Mouse (Mus musculus) embryonic facial prominence, embryonic 14.5 days (tissue): Measurements from ENCODE around the gene Mipol1. TPM values are rescaled to one million over a fixed set of nuclear protein-coding genes. Genes with fewer than 3 reads are reported as not detected.
"Not testable (repeated sequence)": the region's sequence is repeated elsewhere in the genome, so short reads cannot be mapped to it uniquely, and the experiment has no call there.

Source experiments
- ATAC-seq: fragments of 200-750 bp; cut with Nextera tagmentation; 2 replicates; pipeline ENCODE4 v1.8.0; 2017; ENCODE audit warnings: low read depth, moderate number of reproducible peaks, moderate TSS enrichment
- DNase-seq: peaks from one replicate; pipeline ENCODE4 v3.0.0-alpha.2; 2015; ENCODE audit warnings: low spot score
- H3K27ac ChIP-seq: fragments of 300-500 bp; sonication (generic); replicated peaks from 2 replicates; pipeline ENCODE4 v1.5.1; 2014; ENCODE audit warnings: low read depth, mild to moderate bottlenecking, low read length, moderate library complexity
- H3K27me3 ChIP-seq: fragments of 300-500 bp; sonication (generic); replicated peaks from 2 replicates; pipeline ENCODE4 v1.6.1; 2014; ENCODE audit warnings: low read length; ENCODE audit not compliant: control insufficient read depth, insufficient read depth
- H3K36me3 ChIP-seq: fragments of 300-500 bp; sonication (generic); 2 replicates; pipeline ENCODE4 v1.6.1; 2014; ENCODE audit warnings: low read length, mixed read lengths; ENCODE audit not compliant: control insufficient read depth, insufficient read depth
- H3K4me1 ChIP-seq: fragments of 300-500 bp; sonication (generic); 2 replicates; pipeline ENCODE4 v1.6.1; 2014; ENCODE audit warnings: antibody characterized with exemption, low read length; ENCODE audit not compliant: control insufficient read depth, insufficient read depth
- H3K4me2 ChIP-seq: fragments of 300-500 bp; sonication (generic); 2 replicates; pipeline ENCODE4 v1.6.1; 2014; ENCODE audit warnings: low read depth, mild to moderate bottlenecking, low read length, moderate library complexity, mixed read lengths
- H3K4me3 ChIP-seq: fragments of 300-500 bp; sonication (generic); 2 replicates; pipeline ENCODE4 v1.5.1; 2014; ENCODE audit warnings: low read depth, mild to moderate bottlenecking, low read length
- H3K9ac ChIP-seq: fragments of 300-500 bp; sonication (generic); 2 replicates; pipeline ENCODE4 v1.6.1; 2014; ENCODE audit warnings: low read depth, mild to moderate bottlenecking, low read length, moderate library complexity, mixed read lengths
- H3K9me3 ChIP-seq: fragments of 300-500 bp; sonication (generic); 2 replicates; pipeline ENCODE4 v1.6.1; 2016; ENCODE audit warnings: low read length; ENCODE audit not compliant: control insufficient read depth
- WGBS: fragments of 180-500 bp; shearing (Covaris S2); extraction: QIAGEN DNeasy Blood & Tissue Kit; methylation state at CpG from one replicate; pipeline ENCODE4 v1.1.7; 2014; 5-methylcytosine and 5-hydroxymethylcytosine counted together
- polyA plus RNA-seq: library from polyadenylated mRNA; unstranded; fragments of >200 nt; fragmentation: Nextera tagmentation; extraction: Ambion mirVana; gene quantifications from 2 replicates; pipeline ENCODE4 v1.2.1, GENCODE M21; 2014

Mipol1 gene
- polyA plus RNA-seq, 1 experiment from 2014 or later, result 6.9 TPM

DNA sequence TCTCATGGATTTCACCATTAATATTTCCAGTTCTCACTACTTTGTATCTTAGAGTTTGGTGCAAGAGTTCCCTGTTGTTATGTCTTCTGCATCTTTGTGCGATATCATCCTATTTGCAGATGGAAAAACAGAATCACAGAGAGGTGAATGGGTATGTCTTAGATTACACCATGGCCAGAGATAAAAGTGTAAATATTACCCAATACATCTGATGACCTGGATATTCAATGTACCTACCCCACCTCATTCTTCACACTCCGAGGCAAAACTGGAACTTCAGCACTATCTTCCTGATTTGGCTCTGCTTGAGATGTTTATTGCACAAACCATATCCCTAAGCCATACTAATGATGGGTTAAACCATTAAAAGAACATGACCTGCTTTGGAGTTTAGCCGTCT is 198.0 kb downstream of the Mipol1 start:
- no peak overlapping the region for H3K27ac ChIP-seq
- no peak overlapping the region for H3K9ac ChIP-seq
- no peak for DNase-seq
- WGBS, result 79% methylated on average over 3 of the region's 3 CpGs
- H3K4me1 ChIP-seq, result no peaks in the 10 kb centered on the region
- H3K27me3 ChIP-seq, result no peaks in the 10 kb centered on the region
- H3K4me2 ChIP-seq, result no peak overlapping the region
- no peaks in the 10 kb centered on the region for H3K36me3 ChIP-seq
- no peak overlapping the region for H3K4me3 ChIP-seq
- no peaks in the 10 kb centered on the region for H3K9me3 ChIP-seq
- no peak for ATAC-seq

DNA sequence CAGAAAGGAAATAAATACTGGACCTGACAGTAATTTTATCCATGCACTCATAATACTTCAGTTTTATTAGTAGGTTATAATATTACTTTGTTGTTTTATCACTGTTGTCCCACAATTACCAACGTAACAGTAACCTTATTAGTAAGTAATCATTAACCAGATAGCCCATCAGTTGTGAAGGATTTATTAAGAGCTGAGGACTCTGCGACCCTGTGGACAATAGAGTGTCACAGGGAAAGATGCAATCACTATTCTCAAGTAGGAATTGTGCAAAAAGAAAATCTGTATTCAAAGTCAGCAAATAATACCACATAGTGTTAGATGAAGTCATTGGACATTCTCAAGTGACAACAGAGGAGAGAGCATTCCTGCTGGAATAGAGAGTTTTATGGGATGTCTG is 198.5 kb downstream of the Mipol1 start:
- Histone ChIP-seq H3K27ac (no peak overlapping the region), H3K9ac (no peak overlapping the region), H3K9me3 (no peaks in the 10 kb centered on the region), H3K4me3 (no peak overlapping the region), H3K36me3 (no peaks in the 10 kb centered on the region), H3K4me2 (no peak overlapping the region), H3K27me3 (no peaks in the 10 kb centered on the region), H3K4me1 (no peaks in the 10 kb centered on the region)
- WGBS, result 78% methylated on average over 2 of the region's 2 CpGs
- ATAC-seq (no peak), DNase-seq (no peak)

DNA sequence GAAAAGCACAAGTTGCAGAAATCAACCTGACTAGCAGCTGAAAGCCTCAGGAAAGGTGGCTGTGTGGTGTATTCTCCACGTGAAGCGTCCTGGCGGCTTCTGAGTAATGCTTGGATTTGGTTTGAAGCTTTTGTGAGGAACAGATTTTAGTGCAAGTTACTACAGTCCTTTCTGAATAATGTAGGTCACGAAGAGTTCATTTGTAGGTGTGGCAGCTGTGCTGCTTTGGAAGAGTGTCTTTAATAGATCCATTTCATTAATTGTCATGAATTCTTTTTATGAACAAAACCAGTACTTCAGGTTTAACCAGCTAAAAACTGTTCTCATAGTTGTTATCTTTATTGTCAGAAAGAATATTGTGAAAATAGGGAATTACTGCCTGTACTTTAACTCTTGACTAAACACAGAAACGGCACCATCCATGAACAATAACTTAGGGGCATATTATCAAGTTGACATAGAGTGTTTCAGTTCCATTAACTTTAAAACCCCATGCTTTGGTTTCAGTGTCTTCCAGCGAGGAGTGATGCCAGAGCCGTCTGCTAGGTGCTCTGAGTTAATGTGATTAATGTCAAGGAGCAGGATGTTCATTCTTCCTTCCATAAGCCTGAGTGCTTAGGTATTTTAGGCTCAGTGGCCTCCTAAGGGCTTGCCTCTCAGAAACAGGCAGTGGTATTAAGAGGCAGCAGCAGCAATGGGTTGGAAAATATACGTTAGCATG is 206.9 kb downstream of the Mipol1 start:
- H3K4me3 ChIP-seq, H3K36me3 ChIP-seq, H3K4me1 ChIP-seq, H3K4me2 ChIP-seq, H3K27me3 ChIP-seq, H3K27ac ChIP-seq, H3K9ac ChIP-seq, H3K9me3 ChIP-seq: not testable (repeated sequence)
- DNase-seq, result peak; percentile 74
- ATAC-seq, result peak; percentile 88
- WGBS, result 70% methylated on average over 8 of the region's 8 CpGs

DNA sequence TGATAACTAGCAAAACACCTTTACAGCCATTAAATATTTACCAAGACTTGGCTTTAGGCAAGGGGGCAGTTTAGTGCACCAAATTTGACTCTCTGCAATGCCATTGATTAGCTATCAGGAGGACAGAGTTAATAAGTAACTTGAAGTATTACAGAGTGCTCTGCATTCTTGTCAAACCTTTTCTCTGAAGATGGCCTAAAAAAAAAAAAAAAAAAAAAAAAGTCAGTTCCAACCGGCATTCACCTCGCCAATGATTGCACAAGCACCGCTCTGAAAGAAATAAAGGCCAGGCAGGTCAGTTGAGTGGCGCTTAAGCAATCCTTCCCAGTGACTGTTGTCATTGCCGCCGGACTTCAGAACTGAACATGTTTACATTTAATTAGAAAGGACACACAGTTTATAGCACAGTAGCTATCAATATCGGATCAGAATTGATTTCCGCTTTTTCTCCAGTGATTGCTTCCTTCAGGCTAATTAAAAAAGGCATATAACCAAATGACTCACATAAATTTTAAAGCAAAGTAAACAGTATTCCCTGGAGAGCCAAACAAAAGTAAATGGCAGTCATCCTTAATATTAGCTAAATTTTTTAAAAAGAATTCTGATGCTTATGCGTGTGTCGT is 214.2 kb downstream of the Mipol1 start:
- DNase-seq (no peak), ATAC-seq (no peak)
- no peaks in the 10 kb centered on the region for H3K9me3 ChIP-seq
- no peak overlapping the region for H3K4me2 ChIP-seq
- WGBS, result 59% methylated on average over 10 of the region's 10 CpGs
- no peaks in the 10 kb centered on the region for H3K27me3 ChIP-seq
- no peaks in the 10 kb centered on the region for H3K36me3 ChIP-seq
- H3K4me1 ChIP-seq, result no peaks in the 10 kb centered on the region
- H3K27ac ChIP-seq, result no peak overlapping the region
- no peak overlapping the region for H3K4me3 ChIP-seq
- no peak overlapping the region for H3K9ac ChIP-seq

DNA sequence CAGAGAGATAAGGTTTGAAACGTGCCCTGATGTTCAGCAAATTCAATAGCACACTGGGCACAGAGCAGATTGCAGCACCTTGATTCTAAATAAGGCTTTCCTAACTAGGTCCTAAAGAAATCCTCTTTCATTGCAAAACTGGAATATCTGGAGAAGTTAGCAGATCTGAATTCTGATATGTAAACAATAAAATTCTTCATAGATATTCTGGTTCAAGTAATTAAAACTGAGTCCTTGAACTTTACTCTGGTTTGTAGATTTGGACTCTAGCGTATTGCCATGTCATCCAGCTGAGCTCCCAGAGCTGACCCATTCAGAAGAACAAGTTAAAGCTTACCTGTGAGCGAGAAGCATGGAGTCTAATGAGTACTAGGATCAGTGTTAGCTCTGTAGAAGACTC is 217.1 kb downstream of the Mipol1 start:
- WGBS, result 80% methylated on average over 3 of the region's 3 CpGs
- H3K27ac ChIP-seq, result no peak overlapping the region

DNA sequence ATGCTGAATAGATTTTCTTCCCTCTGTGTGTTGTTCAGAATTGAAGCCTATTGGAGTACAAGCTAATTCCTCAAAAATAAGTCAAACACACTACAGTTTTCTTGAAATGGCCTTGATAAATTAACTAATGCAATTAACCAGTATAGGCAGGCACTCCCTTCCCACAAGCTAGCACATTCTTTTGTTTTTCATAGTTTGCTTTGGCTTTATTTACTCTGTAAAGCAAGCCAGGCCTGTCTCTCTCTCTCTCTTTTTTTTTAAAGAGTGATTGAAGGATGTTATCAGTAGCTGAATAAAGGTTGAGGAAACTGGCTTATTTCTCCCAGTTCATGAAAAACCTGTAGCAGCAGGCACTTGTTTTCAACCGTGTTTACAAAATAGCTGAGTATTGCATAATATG is 219.1 kb downstream of the Mipol1 start:
- H3K36me3 ChIP-seq, result no peaks in the 10 kb centered on the region
- H3K9ac ChIP-seq, result no peak overlapping the region
- H3K4me3 ChIP-seq, result no peak overlapping the region
- no peak overlapping the region for H3K4me2 ChIP-seq
- DNase-seq (no peak), ATAC-seq (no peak)
- 71% methylated on average over 1 of the region's 1 CpGs for WGBS
- H3K27ac ChIP-seq, result no peak overlapping the region
- no peaks in the 10 kb centered on the region for H3K27me3 ChIP-seq
- no peaks in the 10 kb centered on the region for H3K4me1 ChIP-seq
- H3K9me3 ChIP-seq, result no peaks in the 10 kb centered on the region

More for the DNA sequence above, 217.1 kb downstream of the Mipol1 start:
- DNase-seq (no peak), ATAC-seq (no peak)
- no peaks in the 10 kb centered on the region for H3K9me3 ChIP-seq
- H3K4me1 ChIP-seq, result no peaks in the 10 kb centered on the region
- H3K4me3 ChIP-seq, result no peak overlapping the region
- H3K4me2 ChIP-seq, result no peak overlapping the region
- H3K36me3 ChIP-seq, result no peaks in the 10 kb centered on the region
- H3K9ac ChIP-seq, result no peak overlapping the region
- H3K27me3 ChIP-seq, result no peaks in the 10 kb centered on the region

DNA sequence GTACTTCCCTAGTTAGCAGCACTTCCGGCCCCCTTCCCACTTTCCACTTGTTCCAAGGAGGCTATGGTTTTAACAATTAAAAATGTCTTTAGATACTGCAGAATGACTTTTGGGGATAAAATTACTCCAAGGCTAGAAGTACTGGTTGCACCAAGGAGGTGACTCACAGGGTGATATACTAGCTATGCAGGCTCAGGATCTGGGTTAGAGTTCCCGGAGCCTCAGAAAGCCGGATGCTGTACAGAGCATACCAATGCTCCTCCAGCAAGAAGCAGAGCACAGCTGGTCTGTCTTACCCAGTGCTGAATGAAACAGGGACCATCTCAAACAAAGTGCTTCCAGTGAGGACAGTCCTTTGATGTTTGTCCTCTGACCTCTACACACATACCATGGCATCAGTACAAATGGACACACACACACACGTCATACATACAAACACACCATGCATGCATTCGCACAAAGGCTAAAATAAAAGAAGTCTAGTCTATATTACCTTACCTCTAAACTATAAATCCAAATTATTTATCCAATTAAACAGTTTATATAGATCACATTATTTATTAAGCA is 219.9 kb downstream of the Mipol1 start:
- Histone ChIP-seq H3K4me1 (no peaks in the 10 kb centered on the region), H3K4me2 (no peak overlapping the region), H3K27me3 (no peaks in the 10 kb centered on the region), H3K4me3 (no peak overlapping the region), H3K9ac (no peak overlapping the region), H3K36me3 (no peaks in the 10 kb centered on the region), H3K9me3 (no peaks in the 10 kb centered on the region), H3K27ac (no peak overlapping the region)
- 85% methylated on average over 5 of the region's 5 CpGs for WGBS
- DNase-seq (no peak), ATAC-seq (no peak)

DNA sequence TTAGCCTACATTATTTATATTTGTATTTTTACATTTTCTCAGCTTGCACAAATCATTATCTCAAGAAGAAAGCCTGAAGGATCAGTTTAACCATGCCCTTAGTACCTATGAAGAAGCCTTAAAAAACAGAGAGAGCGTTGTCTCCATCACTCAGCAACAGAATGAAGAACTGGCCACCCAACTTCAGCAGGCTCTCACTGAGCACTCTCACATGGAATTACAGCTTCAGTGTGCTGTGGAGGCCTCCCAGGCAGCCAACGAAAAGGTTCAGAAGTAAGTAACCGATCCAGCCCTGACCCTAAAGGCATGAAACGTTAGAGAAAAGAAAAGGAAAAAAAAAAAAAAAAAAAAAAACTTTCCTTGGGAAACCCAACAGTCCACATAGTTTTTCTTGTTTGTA is 226.7 kb downstream of the Mipol1 start:
- no peak for ATAC-seq
- WGBS, result 25% methylated on average over 4 of the region's 4 CpGs
- Histone ChIP-seq H3K9ac (no peak overlapping the region), H3K27ac (no peak overlapping the region), H3K27me3 (no peaks in the 10 kb centered on the region), H3K4me2 (no peak overlapping the region), H3K9me3 (no peaks in the 10 kb centered on the region), H3K4me1 (no peaks in the 10 kb centered on the region), H3K4me3 (no peak overlapping the region), H3K36me3 (no peaks in the 10 kb centered on the region)
- DNase-seq, result no peak

DNA sequence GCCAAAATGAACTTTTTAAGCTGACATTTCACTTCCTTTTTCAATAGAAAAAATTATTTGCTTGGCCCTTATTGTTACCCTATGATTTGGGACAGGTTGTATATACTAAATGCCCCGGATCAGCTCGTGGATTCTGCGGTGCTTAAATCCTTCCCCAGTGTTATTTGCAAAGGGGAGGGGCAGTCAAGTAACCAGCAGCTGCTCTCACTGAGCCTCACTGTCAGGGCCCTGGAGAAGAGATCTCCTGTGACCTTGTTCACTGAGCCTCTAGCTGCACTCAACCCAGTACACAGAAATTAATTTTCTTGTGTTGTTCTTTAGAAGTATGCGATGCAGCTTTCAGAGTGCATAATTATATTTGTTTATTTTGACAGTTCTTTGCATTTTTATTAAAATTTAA is 227.1 kb downstream of the Mipol1 start:
- ATAC-seq (no peak), DNase-seq (peak; percentile 8)
- Histone ChIP-seq H3K9ac (no peak overlapping the region), H3K4me2 (no peak overlapping the region), H3K27me3 (no peaks in the 10 kb centered on the region), H3K4me1 (no peaks in the 10 kb centered on the region), H3K36me3 (no peaks in the 10 kb centered on the region), H3K27ac (no peak overlapping the region), H3K4me3 (no peak overlapping the region), H3K9me3 (no peaks in the 10 kb centered on the region)
- WGBS, result 38% methylated on average over 4 of the region's 4 CpGs
